Mouse (Mus musculus) cerebellum, adult 2 months (tissue): Measurements from ENCODE around the gene Dpysl5.

Source experiments
- CTCF ChIP-seq: fragments of 200-500 bp; IDR thresholded peaks from 2 replicates; pipeline ENCODE4 v1.5.1; 2011; ENCODE audit warnings: low read depth, mild to moderate bottlenecking, control low read depth, low read length, moderate library complexity, borderline replicate concordance; ENCODE audit not compliant: insufficient read depth
- POLR2A ChIP-seq: fragments of 200-500 bp; IDR thresholded peaks from 2 replicates; pipeline ENCODE4 v1.6.1; 2011; ENCODE audit warnings: low read length, control low read depth, borderline replicate concordance; ENCODE audit not compliant: insufficient read depth

GRCm38 (mm10) chr5:30768598-30768997 is 57.2 kb downstream of the Dpysl5 start:
- TF ChIP-seq POLR2A = no peak
- no peak for TF ChIP-seq CTCF
